Mouse (Mus musculus) cerebellum, adult 2 months (tissue): Measurements from ENCODE around the gene Ano2.

Source experiments
- CTCF ChIP-seq: fragments of 200-500 bp; IDR thresholded peaks from 2 replicates; pipeline ENCODE4 v1.5.1; 2011; ENCODE audit warnings: low read depth, mild to moderate bottlenecking, control low read depth, low read length, moderate library complexity, borderline replicate concordance; ENCODE audit not compliant: insufficient read depth
- POLR2A ChIP-seq: fragments of 200-500 bp; IDR thresholded peaks from 2 replicates; pipeline ENCODE4 v1.6.1; 2011; ENCODE audit warnings: low read length, control low read depth, borderline replicate concordance; ENCODE audit not compliant: insufficient read depth

DNA sequence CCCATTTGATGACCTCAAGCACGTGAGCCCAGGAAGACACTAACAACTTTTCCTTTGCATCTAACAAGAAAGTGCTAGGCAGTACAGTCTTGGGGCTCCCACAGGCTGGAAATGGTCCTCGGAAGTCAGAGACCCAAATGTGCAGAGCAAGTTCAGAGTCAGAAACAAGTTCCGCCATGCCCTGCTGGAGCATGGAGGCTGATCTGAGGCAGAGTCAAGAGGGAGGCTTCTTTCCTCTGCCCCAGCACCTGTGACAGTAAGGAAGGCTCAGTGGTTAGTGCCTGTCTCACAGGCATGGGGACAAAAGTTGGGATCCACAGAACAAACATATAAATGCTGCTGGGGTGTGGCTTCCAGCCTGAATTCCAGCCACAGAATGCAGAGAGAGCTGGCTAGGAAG is 390.3 kb downstream of the Ano2 start:
- TF ChIP-seq CTCF = no peak
- no peak for TF ChIP-seq POLR2A
